Mouse (Mus musculus): Measurements from ENCODE around the gene Bpifb1.
"Not testable (repeated sequence)": the region's sequence is repeated elsewhere in the genome, so short reads cannot be mapped to it uniquely, and the experiment has no call there.

Gene Bpifb1

DNA sequence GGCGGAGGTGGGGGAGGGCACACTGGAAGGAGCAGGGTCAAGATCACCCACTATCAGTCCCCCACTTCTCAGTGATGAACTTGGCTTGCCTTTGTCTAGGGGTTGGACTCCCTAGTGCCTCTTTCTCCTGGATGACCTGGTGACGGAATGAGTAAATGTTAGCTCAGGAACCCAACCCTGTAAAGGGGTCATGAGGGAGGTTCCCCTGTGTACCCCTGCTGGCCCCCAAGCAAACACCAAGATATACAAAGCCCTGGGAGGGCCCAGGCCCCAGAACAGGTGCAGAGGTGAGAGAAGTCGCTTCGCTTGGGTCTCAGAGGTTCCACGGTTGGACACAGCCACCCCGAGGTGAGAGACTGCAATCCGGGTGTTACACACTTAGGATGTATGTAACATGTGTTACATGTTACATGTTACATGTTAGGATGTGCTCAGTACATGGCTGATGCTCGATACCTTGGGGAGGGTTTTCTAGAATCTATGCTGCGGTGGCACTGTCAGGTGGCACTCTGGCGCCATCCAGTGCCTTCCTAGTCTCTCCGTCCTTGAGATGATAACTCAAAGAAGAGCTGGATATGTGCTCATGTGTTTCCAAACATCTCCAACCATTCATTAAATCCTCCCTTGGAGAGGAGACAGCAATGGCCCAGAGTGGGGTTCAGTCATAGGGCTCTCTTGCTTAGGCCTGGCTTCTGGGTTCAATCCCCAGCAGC lies at the start of gene Bpifb1:
Gene Bpifb1 (plus strand): TSS at position 273 of the 713 bp plus-strand sequence.
- no peak for DNase-seq (ENCODE audit: extremely low spot score, low read depth, low spot score)

- DNase-seq (ENCODE audit: extremely low spot score, low read depth, low spot score): no peak
These were observed 48.0 kb upstream of the Bpifb1 start, which contains the start of gene Bpifa1 for GRCm38 (mm10) chr2:154142580-154142979. Gene Bpifa1, plus strand, starts transcription at chr2:154142880.

DNA sequence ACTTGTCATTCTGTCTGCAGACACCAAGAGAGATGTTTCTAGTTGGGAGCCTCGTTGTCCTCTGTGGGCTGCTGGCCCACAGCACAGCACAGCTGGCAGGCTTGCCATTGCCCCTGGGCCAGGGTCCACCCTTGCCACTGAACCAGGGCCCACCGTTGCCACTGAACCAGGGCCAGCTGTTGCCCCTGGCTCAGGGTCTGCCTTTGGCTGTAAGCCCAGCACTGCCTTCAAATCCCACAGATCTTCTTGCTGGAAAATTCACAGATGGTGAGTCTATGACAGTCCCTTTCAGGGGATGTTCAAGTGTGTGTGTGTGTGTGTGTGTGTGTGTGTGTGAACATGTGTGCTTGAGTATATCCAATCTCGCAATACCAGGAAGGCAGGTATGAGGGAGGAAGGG lies 46.9 kb upstream of the Bpifb1 start:
- no peak for DNase-seq (ENCODE audit: extremely low spot score, low read depth, low spot score)

GRCm38 (mm10) chr2:154147496-154147895 lies 43.1 kb upstream of the Bpifb1 start:
- no peak for DNase-seq (ENCODE audit: extremely low spot score, low read depth, low spot score)

DNA sequence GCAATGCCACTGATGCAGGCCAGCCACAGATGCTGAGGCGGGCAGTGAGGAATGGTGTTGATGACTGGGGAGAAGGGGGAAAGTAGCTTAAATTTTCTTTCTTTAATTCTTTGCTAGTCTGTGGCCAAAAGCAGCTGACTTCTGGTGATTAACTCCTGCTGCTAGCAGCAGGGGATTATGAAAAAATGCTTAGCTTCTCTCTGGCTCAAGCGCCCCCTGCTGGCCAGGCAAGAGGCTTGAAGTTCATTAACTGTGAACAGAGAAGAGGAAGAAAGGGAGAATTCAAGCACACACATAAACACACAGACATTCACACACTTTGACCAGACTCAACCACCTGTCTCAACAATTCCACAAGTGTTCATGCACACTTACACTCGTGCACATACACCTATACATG lies 32.2 kb upstream of the Bpifb1 start:
- peak; percentile 35 for DNase-seq (ENCODE audit: extremely low spot score, low read depth, low spot score)

DNA sequence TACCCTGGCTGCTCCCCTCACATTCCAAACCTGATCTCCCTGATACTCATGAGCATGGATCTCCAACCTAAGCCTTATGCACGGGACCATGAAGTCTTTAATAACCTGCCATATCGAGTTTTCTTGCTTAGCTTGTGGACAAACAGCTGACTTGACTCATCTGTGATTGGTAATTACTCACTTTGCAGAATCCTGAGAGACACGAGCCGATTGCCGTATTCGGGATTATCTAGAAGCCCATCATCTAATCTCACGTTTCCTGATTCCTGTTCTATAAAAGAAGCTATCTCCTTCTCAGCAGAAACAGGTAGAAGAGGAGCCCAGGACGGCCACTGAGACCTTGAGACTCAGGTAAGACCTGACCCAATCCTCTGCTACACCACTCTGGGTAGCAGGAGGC lies 28.3 kb upstream of the Bpifb1 start, which contains the start of gene Bpifa5:
Gene Bpifa5 (plus strand): TSS at position 301 of the 400 bp plus-strand sequence.
- DNase-seq (ENCODE audit: extremely low spot score, low read depth, low spot score): no peak

DNA sequence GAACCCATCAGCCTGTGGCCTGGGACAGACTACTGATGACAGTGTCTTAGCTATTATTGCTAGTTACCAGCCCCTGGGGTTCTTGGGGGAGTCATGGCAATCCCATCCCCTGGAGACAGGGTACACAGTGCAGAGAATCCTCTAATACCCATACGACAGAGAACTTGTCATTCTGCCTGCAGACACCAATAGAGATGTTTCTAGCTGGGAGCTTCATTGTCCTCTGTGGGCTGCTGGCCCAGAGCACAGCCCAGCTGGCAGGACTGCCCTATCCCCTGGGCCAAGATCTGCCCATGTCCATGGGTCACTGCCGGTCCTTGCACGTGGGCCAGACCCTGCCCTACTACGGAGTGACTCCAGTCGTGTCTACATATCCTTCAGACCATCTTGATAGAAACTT lies 27.3 kb upstream of the Bpifb1 start:
- no peak for DNase-seq (ENCODE audit: extremely low spot score, low read depth, low spot score)

- DNase-seq (ENCODE audit: extremely low spot score, low read depth, low spot score): no peak
These were observed 21.4 kb upstream of the Bpifb1 start for GRCm38 (mm10) chr2:154169172-154169571.

GRCm38 (mm10) chr2:154171621-154172020 lies 19.0 kb upstream of the Bpifb1 start:
- no peak for DNase-seq (ENCODE audit: extremely low spot score, low read depth, low spot score)

DNA sequence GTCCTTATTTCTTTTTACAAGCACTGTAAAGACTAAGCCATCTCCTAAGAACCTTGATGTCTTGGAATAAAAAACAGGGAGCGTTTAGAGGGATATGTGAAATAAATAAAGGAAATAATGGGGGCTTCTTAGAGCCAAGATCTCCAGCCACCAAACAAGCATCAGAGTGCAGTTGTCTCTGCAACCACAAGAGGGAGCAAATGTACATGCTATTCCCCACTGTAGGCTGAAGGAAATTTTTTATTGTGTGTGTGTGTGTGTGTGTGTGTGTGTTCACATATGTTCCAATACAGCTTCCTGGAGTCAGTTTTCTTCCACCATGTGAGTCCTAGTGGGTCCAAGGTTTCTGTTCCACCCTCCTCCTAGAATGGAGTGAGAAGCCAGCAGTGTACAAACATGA lies 17.3 kb upstream of the Bpifb1 start:
- DNase-seq (ENCODE audit: extremely low spot score, low read depth, low spot score): peak; percentile 24

DNA sequence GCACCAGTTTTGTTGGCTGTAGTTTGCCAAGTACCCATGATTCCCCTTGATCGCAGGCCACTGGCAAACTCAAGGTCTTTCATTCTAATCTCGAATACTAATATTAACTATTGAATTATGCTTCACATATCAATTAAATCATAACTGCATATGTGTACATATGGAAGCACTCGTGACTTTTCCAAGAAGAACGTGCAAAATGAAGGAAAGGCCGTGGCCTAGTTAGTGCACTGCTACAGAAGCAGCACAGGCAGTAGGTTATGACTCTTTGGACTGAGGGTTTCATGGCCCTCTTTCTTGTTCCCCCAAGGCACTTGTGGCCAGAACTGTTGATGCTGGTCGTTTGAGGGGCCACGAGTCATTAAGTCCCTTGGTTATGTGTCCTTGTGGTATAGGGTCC lies 8.7 kb upstream of the Bpifb1 start:
- not testable (repeated sequence) for DNase-seq (ENCODE audit: extremely low spot score, low read depth, low spot score)

GRCm38 (mm10) chr2:154183061-154183460 lies 7.6 kb upstream of the Bpifb1 start:
- not testable (repeated sequence) for DNase-seq (ENCODE audit: extremely low spot score, low read depth, low spot score)

- DNase-seq (ENCODE audit: extremely low spot score, low read depth, low spot score): no peak
These were observed 5.3 kb upstream of the Bpifb1 start for GRCm38 (mm10) chr2:154185319-154185718.

GRCm38 (mm10) chr2:154185748-154186147 lies 4.9 kb upstream of the Bpifb1 start:
- DNase-seq (ENCODE audit: extremely low spot score, low read depth, low spot score): no peak

GRCm38 (mm10) chr2:154187468-154187867 lies 3.1 kb upstream of the Bpifb1 start:
- no peak for DNase-seq (ENCODE audit: extremely low spot score, low read depth, low spot score)

DNA sequence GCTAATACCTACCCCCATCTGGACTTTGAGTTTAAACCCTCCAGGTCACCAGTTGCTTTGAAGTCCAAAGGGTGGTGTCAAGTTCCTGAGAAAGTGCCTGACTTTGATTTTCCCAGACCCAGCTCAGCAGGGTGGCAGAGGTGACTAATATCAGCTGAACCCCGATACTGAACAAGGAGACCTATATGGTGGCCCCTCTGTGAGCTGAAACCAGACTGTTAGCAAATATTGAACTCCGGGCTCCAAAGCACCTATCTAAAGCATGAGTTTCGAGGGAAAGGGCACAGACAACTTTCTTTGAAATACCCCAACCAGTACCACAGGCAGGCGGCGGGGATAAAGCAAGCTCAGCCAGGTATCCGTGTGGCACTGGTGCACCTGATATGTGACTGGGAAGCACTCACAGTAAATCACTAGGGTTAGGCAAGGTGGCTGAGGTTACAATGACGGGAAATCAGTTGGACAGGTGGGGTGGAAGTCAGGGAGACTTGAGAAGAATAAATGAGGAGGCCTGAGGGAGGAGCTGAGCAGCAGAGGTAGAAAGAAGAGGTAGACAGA lies 662 bp upstream of the Bpifb1 start:
- no peak for DNase-seq (ENCODE audit: extremely low spot score, low read depth, low spot score)

- DNase-seq (ENCODE audit: extremely low spot score, low read depth, low spot score): no peak
These were observed 1.5 kb downstream of the Bpifb1 start for GRCm38 (mm10) chr2:154192141-154192540.

DNA sequence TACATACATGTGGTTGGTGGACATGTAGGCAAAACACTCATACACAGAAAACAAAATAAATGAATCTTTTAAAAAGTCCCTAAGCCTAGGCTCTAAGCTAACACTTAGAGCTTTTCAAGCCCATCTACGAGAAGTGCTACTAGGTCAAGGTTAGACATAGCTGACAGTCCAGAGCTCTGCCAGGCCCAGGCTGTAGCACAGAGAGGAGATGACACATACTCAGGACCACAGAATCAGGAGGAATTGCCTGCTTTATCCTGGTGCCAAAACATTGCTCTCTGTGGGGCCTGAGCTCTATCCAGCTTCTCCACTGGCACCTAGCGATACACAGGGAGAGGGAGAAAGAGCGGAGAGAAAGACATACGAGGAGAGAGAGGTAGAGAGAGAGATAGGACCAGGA lies 2.5 kb downstream of the Bpifb1 start:
- no peak for DNase-seq (ENCODE audit: extremely low spot score, low read depth, low spot score)

GRCm38 (mm10) chr2:154193994-154194504 lies 3.4 kb downstream of the Bpifb1 start:
- no peak for DNase-seq (ENCODE audit: extremely low spot score, low read depth, low spot score)

DNA sequence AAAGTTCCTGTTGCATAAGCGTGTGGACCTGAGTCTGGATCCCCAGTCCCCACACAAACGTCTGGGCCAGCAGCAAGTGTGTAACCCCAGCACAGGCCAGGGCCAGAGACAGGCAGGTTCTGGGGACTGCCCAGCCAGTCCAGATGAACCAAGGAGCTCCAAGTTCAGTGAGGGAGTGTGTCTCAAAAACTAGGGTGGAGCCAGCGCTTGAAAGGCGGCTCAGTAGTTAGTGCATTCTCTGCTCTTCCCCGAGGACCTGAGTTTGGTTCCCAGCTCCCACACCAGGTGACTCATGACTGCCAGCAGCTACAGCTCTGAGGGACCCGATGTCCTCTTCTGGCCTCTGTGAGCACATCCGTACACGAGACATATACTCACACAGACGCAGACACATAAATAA lies 6.4 kb downstream of the Bpifb1 start:
- DNase-seq (ENCODE audit: extremely low spot score, low read depth, low spot score): no peak

- DNase-seq (ENCODE audit: extremely low spot score, low read depth, low spot score): no peak
These were observed 14.0 kb downstream of the Bpifb1 start for GRCm38 (mm10) chr2:154204630-154205029.

- no peak for DNase-seq (ENCODE audit: extremely low spot score, low read depth, low spot score)
These were observed 16.3 kb downstream of the Bpifb1 start for GRCm38 (mm10) chr2:154206908-154207307.
